Mouse (Mus musculus) ES-E14 (cell line): Measurements from ENCODE around the gene Hist1h4i. TPM values are rescaled to one million over a fixed set of nuclear protein-coding genes. Genes with fewer than 3 reads are reported as not detected.

Experiments
- DNase-seq: peaks from one replicate; pipeline ENCODE4 v3.0.0-alpha.2; 2013; ENCODE audit warnings: low read depth, low spot score
- H3K27ac ChIP-seq: 2 replicates; pipeline ENCODE4 v1.5.1; 2012; ENCODE audit warnings: low read depth, mild to moderate bottlenecking, low read length, moderate library complexity, mixed read lengths; ENCODE audit not compliant: poor library complexity, insufficient read depth, severe bottlenecking
- H3K36me3 ChIP-seq: 2 replicates; pipeline ENCODE4 v1.6.1; 2012; ENCODE audit warnings: mild to moderate bottlenecking, low read length, moderate library complexity, mixed read lengths; ENCODE audit not compliant: control insufficient read depth, poor library complexity, insufficient read depth, severe bottlenecking
- H3K4me1 ChIP-seq, 2 experiments: fragments of 150-350 bp in 1 of 2; sonication (generic) in 1 of 2; 2 replicates each; pipeline ENCODE4 v1.6.1; 2012; ENCODE audit warnings: low read length in 2 of 2, mild to moderate bottlenecking in 1 of 2, mixed read lengths in 1 of 2; ENCODE audit not compliant: control insufficient read depth in 2 of 2, insufficient read depth in 2 of 2, poor library complexity in 1 of 2
- H3K4me3 ChIP-seq, 2 experiments: fragments of 150-350 bp in 1 of 2; sonication (generic) in 1 of 2; 2 replicates each; pipeline ENCODE4 v1.5.1; 2012; ENCODE audit warnings: low read length in 2 of 2, low read depth in 1 of 2, mild to moderate bottlenecking in 1 of 2, mixed read lengths in 1 of 2; ENCODE audit not compliant: insufficient read depth in 1 of 2, poor library complexity in 1 of 2, severe bottlenecking in 1 of 2
- H3K9ac ChIP-seq: 2 replicates; pipeline ENCODE4 v1.6.1; 2012; ENCODE audit warnings: low read depth, mild to moderate bottlenecking, low read length, mixed read lengths; ENCODE audit not compliant: poor library complexity, insufficient read depth, severe bottlenecking
- H3K9me3 ChIP-seq: fragments of 150-350 bp; sonication (generic); 2 replicates; pipeline ENCODE4 v1.6.1; 2012; ENCODE audit warnings: low read depth, mild to moderate bottlenecking, low read length; ENCODE audit not compliant: control insufficient read depth, insufficient read depth
- CHD2 ChIP-seq: IDR thresholded peaks from 2 replicates; pipeline ENCODE4 v1.6.1; 2014; ENCODE audit warnings: mild to moderate bottlenecking, low read depth, low read length, inconsistent platforms
- HCFC1 ChIP-seq: IDR thresholded peaks from 2 replicates; pipeline ENCODE4 v1.6.1; 2012; ENCODE audit warnings: low read length, inconsistent platforms, borderline replicate concordance; ENCODE audit not compliant: insufficient read depth
- MAFK ChIP-seq: IDR thresholded peaks from 2 replicates; pipeline ENCODE4 v1.6.1; 2014; ENCODE audit warnings: mild to moderate bottlenecking, low read depth, low read length, inconsistent platforms; ENCODE audit not compliant: insufficient read depth
- ZC3H11A ChIP-seq: IDR thresholded peaks from 2 replicates; pipeline ENCODE4 v1.6.1; 2012; ENCODE audit warnings: low read depth, mild to moderate bottlenecking, inconsistent platforms, low read length, borderline replicate concordance
- ZNF384 ChIP-seq: IDR thresholded peaks from 2 replicates; pipeline ENCODE4 v1.6.1; 2012; ENCODE audit warnings: low read depth, low read length, inconsistent platforms
- in situ Hi-C, 2 experiments: fragments of 600-800 bp; cut with MboI; formaldehyde crosslinking; loops; one replicate each; pipeline ENCODE4 v1.15.1; 2025; ENCODE audit warnings: low sequenced_read_pairs in 2 of 2, inconsistent platforms in 1 of 2; ENCODE audit not compliant: unreplicated experiment in 2 of 2
- total RNA-seq: library from RNA; depleted of rRNA; stranded (reverse); fragments of 300-350 nt; gene quantifications from 2 replicates; pipeline ENCODE4 v1.2.3, GENCODE M21; 2012

The Hist1h4i gene
- total RNA-seq, 1 experiment = 814 TPM

GRCm38 (mm10) chr13:22034443-22035266 is 6.5 kb downstream of the Hist1h4i start:
- peak overlapping the region; percentile 90 for H3K9ac ChIP-seq
- no peaks in the 10 kb centered on the region for H3K36me3 ChIP-seq
- H3K9me3 ChIP-seq = no peaks in the 10 kb centered on the region
- H3K27ac ChIP-seq = peak overlapping the region; percentile 89
- H3K4me3 ChIP-seq = peak overlapping the region; percentile 67 to 74
- DNase-seq = no peak
- H3K4me1 ChIP-seq = peaks cover 0 to 10% of the 10 kb centered on the region in 2 experiments; a peak in 1 of 4 replicates
- in situ Hi-C loops = loop anchor here (10.0 to 25.0 kb wide), 8 partner anchors 297 to 1728 kb away; partner anchors contain the start of genes Hist1h4j (in 2 of the 2), Abt1 (in 1 of the 2), Hist1h1a (in 1 of the 2) and Hist1h1d (in 1 of the 2)
- TF ChIP-seq ZNF384 = no peak

GRCm38 (mm10) chr13:22033741-22034442 is 7.3 kb downstream of the Hist1h4i start:
- TF ChIP-seq HCFC1 = no peak
- TF ChIP-seq MAFK = no peak
- TF ChIP-seq CHD2 = no peak
- TF ChIP-seq ZNF384 = no peak
- no peak for TF ChIP-seq ZC3H11A
- in situ Hi-C loops = loop anchor here (10.0 to 25.0 kb wide), 8 partner anchors 297 to 1728 kb away; partner anchors contain the start of genes Hist1h4j (in 2 of the 2), Abt1 (in 1 of the 2), Hist1h1a (in 1 of the 2) and Hist1h1d (in 1 of the 2)
- Histone ChIP-seq H3K9ac (peak overlapping the region; percentile 61; the same call in 1 of the 2 replicates), H3K4me1 (peaks cover 0 to 10% of the 10 kb centered on the region in 2 experiments; a peak in 1 of 4 replicates), H3K9me3 (no peaks in the 10 kb centered on the region), H3K27ac (no peak overlapping the region; the same call in 1 of the 2 replicates), H3K36me3 (no peaks in the 10 kb centered on the region), H3K4me3 (peak overlapping the region; percentile 67 to 74)
- no peak for DNase-seq

GRCm38 (mm10) chr13:22030493-22030892 is 10.7 kb downstream of the Hist1h4i start:
- H3K4me1 ChIP-seq = peaks cover 0 to 15% of the 10 kb centered on the region in 2 experiments; a peak in 2 of 4 replicates
- no peaks in the 10 kb centered on the region for H3K36me3 ChIP-seq
- in situ Hi-C loops = loop anchor here (10.0 to 25.0 kb wide), 8 partner anchors 293 to 1732 kb away; partner anchors contain the start of genes Hist1h4j (in 2 of the 2), Abt1 (in 1 of the 2), Hist1h1a (in 1 of the 2) and Hist1h1d (in 1 of the 2)
- H3K27ac ChIP-seq = no peak overlapping the region
- H3K4me3 ChIP-seq = no peak overlapping the region
- peak; percentile 83 for TF ChIP-seq ZNF384
- TF ChIP-seq CHD2 = no peak
- no peak for TF ChIP-seq ZC3H11A
- DNase-seq = no peak
- no peaks in the 10 kb centered on the region for H3K9me3 ChIP-seq
- no peak overlapping the region for H3K9ac ChIP-seq

GRCm38 (mm10) chr13:22029928-22030327 is 11.2 kb downstream of the Hist1h4i start:
- H3K36me3 ChIP-seq = no peaks in the 10 kb centered on the region
- H3K9me3 ChIP-seq = no peaks in the 10 kb centered on the region
- TF ChIP-seq ZNF384 (no peak), MAFK (0 out of 2 replicates have a peak, but pooled peaks have one; percentile 31), HCFC1 (no peak)
- no peak for DNase-seq
- no peak overlapping the region for H3K27ac ChIP-seq
- H3K9ac ChIP-seq = no peak overlapping the region
- H3K4me1 ChIP-seq = peaks cover 0 to 15% of the 10 kb centered on the region in 2 experiments; a peak in 2 of 4 replicates
- in situ Hi-C loops = loop anchor here (10.0 to 25.0 kb wide), 9 partner anchors 95 to 1732 kb away; partner anchors contain the start of genes Hist1h4j (in 2 of the 2), Abt1 (in 1 of the 2), Hist1h1a (in 1 of the 2) and Hist1h1d (in 1 of the 2)
- H3K4me3 ChIP-seq = 0 out of 4 replicates have a peak overlapping the region, but pooled peaks of 1 of the 2 experiments have one; percentile 2
